Mouse (Mus musculus): ENCODE data around the gene Slc26a5. TPM values are rescaled to one million over a fixed set of nuclear protein-coding genes. Genes with fewer than 3 reads are reported as not detected.

Gene Slc26a5
- total RNA-seq, 2 experiments from 2014 or later: 0.70 TPM; not detected in 1

Other genes with a start within 250 kb of the Slc26a5 start
- under 1 TPM; 0.33 to 0.36 TPM for gene Fbxl13, start 220.0 kb downstream of the Slc26a5 start, total RNA-seq (2021)
- 10 to 100 TPM; 20.4 to 22.1 TPM for gene Armc10, start 219.8 kb downstream of the Slc26a5 start, total RNA-seq (2021)
- gene Napepld, start 164.2 kb downstream of the Slc26a5 start, total RNA-seq (2021): 1 to 10 TPM; 8.6 to 9.0 TPM
- 10 to 100 TPM; 68.6 to 69.7 TPM for gene Pmpcb, start 128.5 kb downstream of the Slc26a5 start, total RNA-seq (2021)
- gene Dnajc2, start 80.4 kb downstream of the Slc26a5 start, total RNA-seq (2021): 10 to 100 TPM; 33.7 to 34.6 TPM
- 100 to 1,000 TPM; 115 to 121 TPM for gene Psmc2, start 80.3 kb downstream of the Slc26a5 start, total RNA-seq (2021)

Measured in left cerebral cortex, postnatal 14 days (tissue).